Mouse (Mus musculus): ENCODE measurements around the gene Fam166b.

DNA sequence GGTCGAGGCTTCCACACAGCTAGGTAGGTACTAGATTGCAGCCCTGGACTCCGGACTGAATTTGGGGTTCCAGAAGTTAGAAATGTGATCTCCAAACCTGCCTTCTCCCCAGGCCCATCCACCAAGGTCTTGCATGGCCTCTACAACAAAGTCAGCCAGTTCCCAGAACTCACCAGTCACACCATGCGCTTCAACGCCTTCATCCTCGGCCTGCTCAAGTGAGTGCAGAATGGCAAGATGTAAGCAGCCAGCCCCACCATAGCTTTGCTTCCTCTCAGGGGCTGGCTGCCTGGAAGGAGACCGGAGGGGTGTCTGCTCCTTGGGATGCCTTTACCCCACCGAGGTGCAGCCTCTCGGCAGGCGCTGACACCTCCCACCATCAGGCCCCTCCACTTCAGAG lies 4.9 kb downstream of the Fam166b start:
- TF ChIP-seq POLR2A (IDR thresholded peaks at IDR 0.05; ENCODE audit: low read depth, low read length) (no peak), CTCF (IDR thresholded peaks at IDR 0.05; ENCODE audit: extremely low read depth, insufficient read depth, insufficient read length, insufficient replicate concordance) (no peak)

Data from spleen, adult 2 months (tissue).